Mouse (Mus musculus) cortical plate, adult 2 months (tissue): ENCODE data around the gene Mrpl51.

ENCODE experiments used
- CTCF ChIP-seq: fragments of 200-500 bp; IDR thresholded peaks from 2 replicates; pipeline ENCODE4 v1.5.1; 2011; ENCODE audit warnings: mild to moderate bottlenecking, control low read depth, low read length; ENCODE audit not compliant: insufficient read depth; ENCODE audit errors: extremely low read depth
- POLR2A ChIP-seq: fragments of 200-500 bp; IDR thresholded peaks from 2 replicates; pipeline ENCODE4 v1.6.1; 2011; ENCODE audit warnings: mild to moderate bottlenecking, low read length, control low read depth; ENCODE audit not compliant: insufficient read depth; ENCODE audit errors: extremely low read depth

DNA sequence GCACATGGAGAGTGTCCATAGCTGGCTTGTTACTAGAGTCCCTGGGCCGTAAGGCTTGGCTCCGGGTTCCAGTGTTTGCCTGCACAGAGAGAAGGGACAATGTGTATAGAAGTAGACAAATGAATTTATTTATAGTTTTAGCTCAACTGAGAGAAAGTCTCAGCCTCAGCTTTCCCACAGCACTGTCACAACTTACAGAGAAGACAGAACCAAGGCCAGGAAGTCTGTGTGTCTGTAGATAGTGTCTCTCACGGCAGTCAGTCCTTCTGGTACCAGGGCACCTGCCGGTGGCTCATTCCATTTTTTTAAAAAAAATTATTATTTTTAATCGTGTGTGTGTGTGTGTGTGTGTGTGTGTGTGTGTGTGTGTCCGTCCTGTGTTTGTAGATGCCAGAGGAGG, 40.9 kb downstream of the Mrpl51 start:
- no peak for TF ChIP-seq POLR2A
- no peak for TF ChIP-seq CTCF
